Mouse (Mus musculus): ENCODE results near the gene Klf13.

Gene Klf13

GRCm38 (mm10) chr7:63879583-63879982 is 59.1 kb downstream of the Klf13 start:
- peak; percentile 70 for DNase-seq

GRCm38 (mm10) chr7:63877610-63878009 is 61.1 kb downstream of the Klf13 start:
- no peak for DNase-seq

- DNase-seq = no peak
Measured at GRCm38 (mm10) chr7:63876640-63877039, 62.1 kb downstream of the Klf13 start.

- DNase-seq = no peak
Measured at GRCm38 (mm10) chr7:63875686-63876085, 63.0 kb downstream of the Klf13 start.

GRCm38 (mm10) chr7:63873880-63874279 is 64.8 kb downstream of the Klf13 start:
- DNase-seq = no peak

- no peak for DNase-seq
Measured at GRCm38 (mm10) chr7:63871698-63872097, 67.0 kb downstream of the Klf13 start.

GRCm38 (mm10) chr7:63868356-63868918 is 70.3 kb downstream of the Klf13 start:
- DNase-seq = no peak

GRCm38 (mm10) chr7:63865911-63866310 is 72.8 kb downstream of the Klf13 start:
- no peak for DNase-seq

GRCm38 (mm10) chr7:63863046-63863445 is 75.7 kb downstream of the Klf13 start:
- no peak for DNase-seq

- DNase-seq = no peak
Measured at GRCm38 (mm10) chr7:63861123-63861522, 77.6 kb downstream of the Klf13 start.

GRCm38 (mm10) chr7:63858571-63859152 is 80.1 kb downstream of the Klf13 start:
- peak; percentile 85 for DNase-seq

GRCm38 (mm10) chr7:63857771-63858417 is 80.8 kb downstream of the Klf13 start:
- peak; percentile 44 for DNase-seq

GRCm38 (mm10) chr7:63855283-63855682 is 83.4 kb downstream of the Klf13 start:
- peak; percentile 68 for DNase-seq

- peak; percentile 97 for DNase-seq
Measured at GRCm38 (mm10) chr7:63851841-63852533, 86.7 kb downstream of the Klf13 start.

All from cerebellum, adult 9-11 months (tissue).